Mouse (Mus musculus) heart, embryonic 10.5 days (tissue): ENCODE data around the gene Ubap1l. TPM values are rescaled to one million over a fixed set of nuclear protein-coding genes. Genes with fewer than 3 reads are reported as not detected.

Experiments
- DNase-seq: peaks from one replicate; pipeline ENCODE4 v3.0.0-alpha.2; 2017; ENCODE audit warnings: low spot score
- H3K27ac ChIP-seq: fragments of 300-500 bp; sonication (generic); 2 replicates; pipeline ENCODE4 v1.5.1; 2016; ENCODE audit warnings: mild to moderate bottlenecking
- H3K27me3 ChIP-seq: fragments of 300-500 bp; sonication (generic); 2 replicates; pipeline ENCODE4 v1.6.1; 2016; ENCODE audit warnings: mild to moderate bottlenecking; ENCODE audit not compliant: poor library complexity, insufficient read depth, severe bottlenecking
- H3K36me3 ChIP-seq: fragments of 300-500 bp; sonication (generic); 2 replicates; pipeline ENCODE4 v1.6.1; 2016; ENCODE audit warnings: mild to moderate bottlenecking, moderate library complexity
- H3K4me1 ChIP-seq: fragments of 300-500 bp; sonication (generic); 2 replicates; pipeline ENCODE4 v1.6.1; 2016; ENCODE audit warnings: mild to moderate bottlenecking
- H3K4me3 ChIP-seq: fragments of 300-500 bp; sonication (generic); 2 replicates; pipeline ENCODE4 v1.5.1; 2016; ENCODE audit warnings: mild to moderate bottlenecking, moderate library complexity
- H3K9me3 ChIP-seq: fragments of 300-500 bp; sonication (generic); 2 replicates; pipeline ENCODE4 v1.6.1; 2016; ENCODE audit warnings: mild to moderate bottlenecking, moderate library complexity
- WGBS: fragments of 180-500 bp; shearing (Covaris S2); methylation state at CpG from one replicate; pipeline ENCODE4 v1.1.7; 2016; 5-methylcytosine and 5-hydroxymethylcytosine counted together
- polyA plus RNA-seq: library from polyadenylated mRNA; unstranded; fragments of >200 nt; fragmentation: Nextera tagmentation; extraction: Ambion mirVana; gene quantifications from 2 replicates; pipeline ENCODE4 v1.2.1, GENCODE M21; 2016

Ubap1l gene
- polyA plus RNA-seq, 1 experiment from 2014 or later, result 0.38 TPM

- H3K27ac ChIP-seq, result peak overlapping the region; percentile 96
- H3K4me3 ChIP-seq, result peak overlapping the region; percentile 84
- H3K4me1 ChIP-seq, result peaks cover 13% of the 10 kb centered on the region
- no peaks in the 10 kb centered on the region for H3K36me3 ChIP-seq
- H3K27me3 ChIP-seq, result no peaks in the 10 kb centered on the region
- H3K9me3 ChIP-seq, result no peaks in the 10 kb centered on the region
- 35% methylated on average over 8 of the region's 8 CpGs for WGBS
- peak; percentile 74 for DNase-seq
Observed at GRCm38 (mm10) chr9:65347112-65347850, 13.6 kb upstream of the Ubap1l start.

GRCm38 (mm10) chr9:65353251-65353650 is 7.6 kb upstream of the Ubap1l start:
- H3K4me1 ChIP-seq, result peaks cover 5% of the 10 kb centered on the region; the same call in 1 of the 2 replicates
- H3K9me3 ChIP-seq, result no peaks in the 10 kb centered on the region
- peaks cover 37% of the 10 kb centered on the region for H3K36me3 ChIP-seq
- no peak overlapping the region for H3K4me3 ChIP-seq
- peak; percentile 58 for DNase-seq
- 82% methylated on average over 5 of the region's 5 CpGs for WGBS
- no peak overlapping the region for H3K27ac ChIP-seq
- H3K27me3 ChIP-seq, result no peaks in the 10 kb centered on the region

- peaks cover 69% of the 10 kb centered on the region for H3K36me3 ChIP-seq
- no peaks in the 10 kb centered on the region for H3K9me3 ChIP-seq
- peak; percentile 52 for DNase-seq
- peaks cover 6% of the 10 kb centered on the region; the same call in 1 of the 2 replicates for H3K4me1 ChIP-seq
- H3K27me3 ChIP-seq, result no peaks in the 10 kb centered on the region
- no peak overlapping the region for H3K4me3 ChIP-seq
- 78% methylated on average over 7 of the region's 7 CpGs for WGBS
- no peak overlapping the region for H3K27ac ChIP-seq
Observed at GRCm38 (mm10) chr9:65356561-65356960, 4.3 kb upstream of the Ubap1l start.

GRCm38 (mm10) chr9:65356971-65357370 is 3.9 kb upstream of the Ubap1l start:
- Histone ChIP-seq H3K9me3 (no peaks in the 10 kb centered on the region), H3K4me1 (peaks cover 6% of the 10 kb centered on the region; the same call in 1 of the 2 replicates), H3K36me3 (peaks cover 69% of the 10 kb centered on the region), H3K4me3 (no peak overlapping the region), H3K27ac (no peak overlapping the region), H3K27me3 (no peaks in the 10 kb centered on the region)
- peak; percentile 16 for DNase-seq
- 93% methylated on average over 2 of the region's 2 CpGs for WGBS

GRCm38 (mm10) chr9:65358956-65359480 is 1.8 kb upstream of the Ubap1l start:
- peaks cover 18% of the 10 kb centered on the region for H3K4me1 ChIP-seq
- peak; percentile 67 for DNase-seq
- H3K9me3 ChIP-seq, result no peaks in the 10 kb centered on the region
- no peak overlapping the region for H3K4me3 ChIP-seq
- 76% methylated on average over 1 of the region's 1 CpGs for WGBS
- H3K27ac ChIP-seq, result no peak overlapping the region
- H3K36me3 ChIP-seq, result peaks cover 75% of the 10 kb centered on the region
- no peaks in the 10 kb centered on the region for H3K27me3 ChIP-seq

- DNase-seq, result peak; percentile 76
- Histone ChIP-seq H3K4me3 (no peak overlapping the region), H3K27ac (no peak overlapping the region), H3K9me3 (no peaks in the 10 kb centered on the region), H3K36me3 (peaks cover 47% of the 10 kb centered on the region), H3K27me3 (no peaks in the 10 kb centered on the region), H3K4me1 (peaks cover 22% of the 10 kb centered on the region)
- WGBS, result 47% methylated on average over 9 of the region's 9 CpGs
Observed at GRCm38 (mm10) chr9:65363684-65364083, 2.8 kb downstream of the Ubap1l start.

- Histone ChIP-seq H3K9me3 (no peaks in the 10 kb centered on the region), H3K36me3 (peaks cover 28% of the 10 kb centered on the region), H3K27me3 (no peaks in the 10 kb centered on the region), H3K4me1 (peaks cover 22% of the 10 kb centered on the region), H3K4me3 (no peak overlapping the region), H3K27ac (no peak overlapping the region)
- 87% methylated on average over 7 of the region's 7 CpGs for WGBS
- DNase-seq, result peak; percentile 54
Observed at GRCm38 (mm10) chr9:65365721-65366120, 4.9 kb downstream of the Ubap1l start.

GRCm38 (mm10) chr9:65371756-65372155 is 10.9 kb downstream of the Ubap1l start:
- no peaks in the 10 kb centered on the region for H3K27me3 ChIP-seq
- peaks cover 17% of the 10 kb centered on the region for H3K36me3 ChIP-seq
- no peak overlapping the region for H3K27ac ChIP-seq
- peaks cover 13% of the 10 kb centered on the region; the same call in 1 of the 2 replicates for H3K4me1 ChIP-seq
- no peak for DNase-seq
- no peak overlapping the region for H3K4me3 ChIP-seq
- 75% methylated on average over 24 of the region's 24 CpGs for WGBS
- no peaks in the 10 kb centered on the region for H3K9me3 ChIP-seq

GRCm38 (mm10) chr9:65372449-65372848 is 11.6 kb downstream of the Ubap1l start:
- Histone ChIP-seq H3K4me3 (no peak overlapping the region), H3K27ac (no peak overlapping the region), H3K36me3 (peaks cover 20% of the 10 kb centered on the region), H3K9me3 (no peaks in the 10 kb centered on the region), H3K27me3 (no peaks in the 10 kb centered on the region), H3K4me1 (peaks cover 13% of the 10 kb centered on the region; the same call in 1 of the 2 replicates)
- DNase-seq, result no peak
- 67% methylated on average over 4 of the region's 4 CpGs for WGBS

- no peak for DNase-seq
- Histone ChIP-seq H3K4me3 (no peak overlapping the region), H3K4me1 (peaks cover 8% of the 10 kb centered on the region; the same call in 1 of the 2 replicates), H3K27ac (peak overlapping the region; percentile 18; the same call in 1 of the 2 replicates), H3K36me3 (peaks cover 23% of the 10 kb centered on the region), H3K9me3 (no peaks in the 10 kb centered on the region), H3K27me3 (no peaks in the 10 kb centered on the region)
- 73% methylated on average over 5 of the region's 5 CpGs for WGBS
Observed at GRCm38 (mm10) chr9:65374468-65375162, 13.8 kb downstream of the Ubap1l start.

- H3K27ac ChIP-seq, result peak overlapping the region; percentile 18; the same call in 1 of the 2 replicates
- no peak for DNase-seq
- peaks cover 8% of the 10 kb centered on the region; the same call in 1 of the 2 replicates for H3K4me1 ChIP-seq
- 84% methylated on average over 9 of the region's 9 CpGs for WGBS
- H3K9me3 ChIP-seq, result no peaks in the 10 kb centered on the region
- no peak overlapping the region for H3K4me3 ChIP-seq
- peaks cover 23% of the 10 kb centered on the region for H3K36me3 ChIP-seq
- no peaks in the 10 kb centered on the region for H3K27me3 ChIP-seq
Observed at GRCm38 (mm10) chr9:65375163-65375934, 14.5 kb downstream of the Ubap1l start.

- Histone ChIP-seq H3K36me3 (peaks cover 6% of the 10 kb centered on the region), H3K9me3 (no peaks in the 10 kb centered on the region), H3K4me3 (no peak overlapping the region), H3K27ac (peak overlapping the region; percentile 23; the same call in 1 of the 2 replicates), H3K4me1 (peaks cover 23% of the 10 kb centered on the region), H3K27me3 (0 out of 2 replicates have a peak, but pooled peaks cover 5% of the 10 kb centered on the region)
- WGBS, result 79% methylated on average over 4 of the region's 4 CpGs
- DNase-seq, result no peak
Observed at GRCm38 (mm10) chr9:65381017-65381590, 20.3 kb downstream of the Ubap1l start.
